Mouse (Mus musculus) embryonic fibroblast, embryonic 13.5 days (primary cell): ENCODE results near the gene Fuca2.

ENCODE experiments used
- CTCF ChIP-seq: IDR thresholded peaks from 2 replicates; pipeline ENCODE4 v1.5.1; 2011; ENCODE audit warnings: mild to moderate bottlenecking, control low read depth, low read length, moderate library complexity, borderline replicate concordance; ENCODE audit not compliant: insufficient read depth
- POLR2A ChIP-seq: IDR thresholded peaks from 2 replicates; pipeline ENCODE4 v1.6.1; 2011; ENCODE audit warnings: low read depth, mild to moderate bottlenecking, control low read depth, low read length, moderate library complexity

DNA sequence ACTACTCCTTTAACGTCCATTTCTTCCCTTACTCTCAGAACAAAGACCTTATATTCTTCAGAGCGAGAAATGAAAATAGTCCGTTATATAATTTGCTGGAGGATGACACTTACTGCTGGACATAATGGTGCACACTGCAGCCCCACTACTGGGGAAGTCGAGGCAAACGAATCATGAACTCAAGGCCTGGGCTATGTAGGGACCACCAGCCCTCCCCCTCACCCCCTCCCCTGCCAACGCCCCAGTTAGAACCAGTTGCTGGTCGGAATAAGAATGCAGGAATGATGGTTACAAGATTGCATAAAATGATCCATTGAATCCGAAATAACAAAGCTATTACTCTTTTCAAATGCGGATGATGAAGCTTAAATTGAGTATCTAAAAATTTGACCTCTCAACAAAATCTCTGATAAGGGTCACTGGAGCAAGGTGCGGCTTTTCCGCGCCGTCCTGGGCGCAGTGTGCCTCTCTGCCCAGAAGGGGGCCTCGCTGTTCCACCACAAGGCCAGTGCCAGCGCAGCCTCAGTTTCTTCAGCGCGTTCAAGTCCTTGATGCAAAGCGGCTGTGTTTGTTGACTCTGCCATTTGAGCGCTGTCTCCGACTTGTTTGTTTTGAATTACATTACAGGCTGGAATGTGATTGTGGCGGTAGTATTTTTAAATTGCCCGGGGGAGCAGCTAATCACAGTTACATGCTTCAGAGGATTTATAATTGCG is 65.2 kb downstream of the Fuca2 start:
- TF ChIP-seq POLR2A (no peak), CTCF (peak; percentile 96)
